Mouse (Mus musculus) right cerebral cortex, postnatal 14 days (tissue): ENCODE measurements around the gene Insm1.

ENCODE experiments used
- DNase-seq: peaks from one replicate; pipeline ENCODE4 v3.0.0; 2022

Insm1 gene

DNA sequence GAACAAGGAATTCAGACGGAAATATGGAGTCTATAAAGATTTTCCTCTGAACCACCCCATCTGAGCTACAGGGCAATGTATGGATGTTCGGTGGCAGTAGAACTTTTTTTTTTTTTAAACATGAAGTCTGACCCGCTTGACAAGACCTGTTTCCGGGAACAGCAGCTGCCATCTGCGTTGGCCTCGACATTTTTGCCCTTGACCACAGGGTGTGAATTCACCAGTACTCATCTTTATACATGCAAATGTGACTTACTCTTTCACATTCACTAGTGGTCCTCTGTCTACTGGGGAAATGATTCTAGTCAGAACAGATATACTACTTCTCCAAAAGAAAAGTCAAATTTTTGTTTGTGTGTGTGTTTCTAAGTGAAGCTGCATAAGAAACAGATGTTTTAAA, 4.1 kb downstream of the Insm1 start:
- DNase-seq: no peak

DNA sequence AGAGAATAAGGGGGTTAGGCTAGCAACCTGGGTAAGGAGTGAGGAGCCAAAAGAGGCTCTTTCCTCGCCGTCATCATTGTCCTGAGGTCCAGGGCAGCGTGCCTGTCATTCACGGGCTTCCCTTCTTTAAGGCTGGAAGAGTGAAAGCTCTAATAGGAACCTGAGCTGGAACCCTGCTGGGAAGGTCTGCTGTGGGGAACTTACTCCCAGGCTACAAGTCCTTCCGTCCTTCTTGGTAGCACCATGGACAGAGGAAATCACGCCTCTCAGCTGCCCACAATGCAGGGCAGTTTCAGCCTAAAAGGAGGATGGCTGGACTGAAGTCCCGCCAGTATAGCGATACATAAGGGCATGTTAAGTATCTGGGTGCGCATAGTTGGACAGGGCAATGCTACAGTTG, 4.8 kb downstream of the Insm1 start:
- DNase-seq: no peak

DNA sequence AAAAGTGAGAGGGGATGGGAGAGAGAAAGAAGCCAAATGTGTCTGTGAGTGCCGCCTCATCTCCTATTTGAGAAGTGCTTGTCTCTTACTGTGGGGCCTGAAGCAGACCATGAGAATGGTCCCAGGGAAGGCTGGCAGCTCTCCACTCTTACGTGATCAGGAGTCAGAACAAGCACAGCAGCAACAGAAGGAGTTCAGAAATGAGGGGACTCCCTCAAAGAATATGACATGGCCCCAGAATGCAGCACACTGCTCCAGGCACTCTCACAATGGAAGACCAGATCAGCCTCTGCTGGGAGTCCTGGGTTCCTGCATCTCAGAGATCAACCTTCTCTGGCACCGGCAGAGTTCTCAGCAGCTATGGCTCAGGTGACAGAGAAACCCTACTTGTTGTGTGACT, 5.9 kb downstream of the Insm1 start:
- DNase-seq: no peak

DNA sequence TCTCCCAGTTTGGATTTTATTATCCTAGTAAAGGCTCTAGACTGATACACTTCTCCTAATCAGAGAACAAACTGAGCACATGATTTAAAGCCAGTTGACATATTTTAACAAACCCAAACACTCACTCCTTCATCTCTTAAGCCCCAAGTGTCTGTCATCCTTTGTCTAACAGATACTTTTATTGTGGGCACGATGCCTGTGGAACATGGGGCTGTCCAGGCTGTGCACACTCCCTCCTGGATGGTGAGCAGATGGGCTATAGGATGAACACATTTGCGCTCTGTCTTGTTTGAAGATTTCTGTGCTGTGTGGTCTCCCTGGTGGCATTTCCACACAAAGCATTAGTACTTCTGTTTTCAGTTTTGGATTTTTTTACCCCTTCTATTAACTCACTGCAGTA, 6.7 kb downstream of the Insm1 start:
- DNase-seq: no peak

DNA sequence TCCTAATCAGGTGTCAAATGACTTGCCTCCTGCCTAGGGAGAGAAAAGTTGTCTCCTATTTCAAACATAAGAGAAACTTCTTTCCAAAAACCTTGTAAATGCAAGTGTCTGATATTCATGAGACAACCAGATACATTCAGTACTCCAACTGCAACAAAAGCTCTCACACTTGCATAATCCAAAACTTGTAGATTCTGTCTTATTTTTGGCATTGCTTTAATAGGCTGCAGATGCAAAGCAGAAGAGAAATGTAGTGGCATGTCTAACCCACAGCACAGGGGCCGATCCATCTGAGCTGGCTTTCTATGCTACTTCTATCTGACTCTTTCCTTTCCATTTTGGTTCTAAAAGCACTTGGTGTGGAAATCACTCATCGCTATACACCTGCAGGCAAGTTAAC, 9.8 kb downstream of the Insm1 start:
- DNase-seq: no peak

DNA sequence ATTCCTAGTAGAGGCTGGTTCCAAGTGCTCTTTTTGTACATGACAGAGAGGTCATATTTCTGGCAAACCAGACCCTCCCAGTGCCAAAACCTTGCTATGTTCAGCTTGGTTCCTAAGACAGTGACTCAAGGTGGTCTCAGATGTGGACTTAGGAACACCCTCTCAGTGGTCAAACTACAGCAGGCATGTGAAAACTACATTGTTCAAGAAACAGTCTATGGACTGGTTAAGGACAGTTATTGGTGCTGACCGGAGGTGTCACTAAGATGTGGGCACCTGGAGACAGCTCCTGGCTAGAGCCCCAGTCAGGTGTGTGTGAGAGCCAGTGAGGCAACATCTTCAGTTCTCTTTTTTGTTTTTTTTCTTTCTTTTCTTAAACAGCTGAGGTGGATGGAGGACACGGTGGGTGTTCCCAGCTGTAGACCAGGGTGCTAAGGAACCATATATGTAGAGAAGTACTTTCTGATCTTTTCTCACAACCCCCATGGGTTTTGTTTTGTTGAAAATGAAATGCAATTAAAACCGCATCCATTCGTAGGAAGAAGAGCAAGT, 17.6 kb downstream of the Insm1 start:
- no peak for DNase-seq

GRCm38 (mm10) chr2:146244049-146244448, 22.3 kb downstream of the Insm1 start:
- no peak for DNase-seq

- DNase-seq: no peak
These were observed 23.7 kb downstream of the Insm1 start for GRCm38 (mm10) chr2:146245401-146245800.

DNA sequence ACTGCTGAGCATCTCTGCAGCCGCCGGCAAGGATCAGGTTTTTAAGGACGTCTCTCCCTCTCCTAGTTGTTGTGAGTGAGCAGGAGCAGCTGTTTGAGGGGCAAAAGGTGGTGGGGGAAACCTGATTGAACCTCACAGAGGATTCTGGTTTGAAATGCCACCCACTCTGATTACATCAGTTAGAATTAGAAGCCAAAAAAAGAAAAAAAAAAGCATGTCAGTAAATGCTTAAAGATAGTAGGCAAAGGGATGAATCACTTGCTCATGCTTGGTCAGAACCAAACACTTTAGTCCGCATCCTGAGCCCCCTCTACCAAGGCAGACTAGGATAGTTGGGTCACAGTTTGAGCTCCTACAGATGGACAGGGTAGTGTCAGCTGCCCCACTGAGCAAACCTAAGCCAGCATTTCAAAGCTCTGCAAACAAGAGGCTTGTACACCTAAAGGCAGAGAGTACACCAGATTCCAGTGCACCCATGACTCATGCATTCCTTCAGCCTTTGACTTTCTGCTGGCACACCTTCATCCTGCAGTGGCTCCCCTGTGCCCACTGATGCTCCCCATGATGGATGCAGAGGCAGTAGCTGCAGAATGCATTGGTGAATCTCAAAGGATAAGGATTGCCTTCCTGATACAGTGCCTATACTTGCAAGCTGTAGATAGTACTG, 24.8 kb downstream of the Insm1 start:
- DNase-seq: no peak

DNA sequence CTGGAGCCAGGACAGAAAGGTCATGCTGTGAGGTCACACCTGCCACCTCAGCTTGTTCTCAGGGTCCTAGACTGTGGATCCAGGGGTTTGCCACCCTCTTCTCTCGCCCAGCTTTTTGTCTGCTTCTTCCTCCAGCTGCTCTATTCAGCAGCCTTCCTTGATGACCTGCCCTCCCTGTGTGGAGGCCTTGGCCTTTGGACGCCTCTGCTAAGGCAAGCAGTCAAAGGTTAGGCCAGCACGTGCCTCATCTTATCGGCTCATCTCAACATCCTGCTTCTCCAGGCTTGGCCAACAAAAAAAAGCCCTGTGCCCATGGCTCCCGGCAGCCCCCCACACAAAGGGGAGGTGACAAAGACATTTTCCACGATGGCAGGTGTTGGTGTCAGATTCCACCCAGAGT, 25.9 kb downstream of the Insm1 start:
- DNase-seq: no peak

DNA sequence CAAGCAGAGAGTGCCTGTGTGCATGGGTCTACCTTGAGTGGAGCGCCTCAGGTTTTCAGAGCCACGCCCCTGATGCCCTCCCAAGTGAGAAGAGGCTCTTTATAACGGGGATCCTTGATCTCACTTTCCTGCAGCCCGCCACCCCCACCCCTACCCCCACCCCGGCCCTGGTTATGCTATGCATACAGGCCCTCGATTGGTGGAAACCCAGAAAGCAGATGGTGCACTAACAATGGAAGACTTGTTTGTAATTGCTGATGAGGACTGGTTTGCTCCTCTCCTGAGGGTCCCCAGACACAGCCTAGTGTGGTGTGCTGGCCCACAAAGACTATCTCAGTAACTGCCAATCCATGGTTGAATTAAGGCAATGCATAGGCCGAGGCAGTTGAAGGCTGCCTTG, 27.3 kb downstream of the Insm1 start:
- DNase-seq: no peak

DNA sequence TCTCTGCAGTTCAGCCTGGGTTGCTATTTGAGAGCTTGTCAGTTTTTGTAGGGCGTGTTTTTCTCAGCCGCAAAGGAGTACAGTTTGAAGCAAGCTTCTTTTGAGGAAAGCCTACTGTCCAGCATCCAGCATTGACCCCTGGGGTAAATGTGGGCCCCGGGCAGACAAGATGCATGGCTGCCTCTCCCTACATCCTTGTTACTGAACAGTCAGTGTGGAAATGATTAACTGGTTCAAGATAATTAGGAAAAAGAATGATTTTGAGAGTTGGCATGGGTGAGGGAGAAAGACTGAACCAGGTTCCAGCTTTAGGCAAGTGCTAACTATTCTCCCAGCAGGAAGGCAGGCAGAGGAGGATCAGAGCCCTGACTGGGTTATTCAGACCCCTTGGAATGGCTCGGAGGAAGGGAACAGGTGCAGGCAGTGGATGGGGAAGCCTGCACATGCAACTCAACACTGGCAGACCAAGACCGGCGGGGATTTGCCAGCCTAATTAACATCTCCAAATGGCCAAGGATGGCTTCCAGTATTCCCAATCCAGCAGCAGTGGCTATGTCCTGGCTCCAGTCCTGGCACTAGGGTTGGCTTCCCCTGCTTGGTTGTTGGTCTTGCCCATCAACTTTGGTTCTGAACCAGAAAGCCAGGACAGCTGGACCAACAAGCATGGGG, 28.6 kb downstream of the Insm1 start:
- DNase-seq: no peak

- no peak for DNase-seq
These were observed 32.7 kb downstream of the Insm1 start for GRCm38 (mm10) chr2:146254387-146254786.

GRCm38 (mm10) chr2:146255636-146256035, 33.9 kb downstream of the Insm1 start:
- DNase-seq: no peak

GRCm38 (mm10) chr2:146256321-146256875, 34.7 kb downstream of the Insm1 start:
- DNase-seq: no peak

DNA sequence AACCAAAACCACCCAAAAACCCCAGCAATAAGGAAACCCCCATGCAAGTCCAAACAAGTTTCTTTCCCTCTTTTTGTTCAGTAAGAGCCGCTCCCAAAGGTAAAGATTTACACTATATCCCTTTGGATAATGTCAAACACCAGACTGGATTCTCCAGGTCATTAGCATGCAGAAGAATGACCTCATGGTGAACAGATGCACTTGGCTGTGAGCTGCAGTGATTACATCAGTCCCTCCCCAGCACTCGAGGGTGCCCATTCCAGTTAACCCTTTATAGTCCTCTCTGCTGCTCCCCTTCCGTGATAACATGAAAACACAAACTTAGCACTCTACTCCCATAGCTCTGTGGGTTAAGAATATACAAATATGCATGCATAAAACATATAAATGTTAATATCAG, 35.3 kb downstream of the Insm1 start:
- no peak for DNase-seq

GRCm38 (mm10) chr2:146257609-146258008, 35.9 kb downstream of the Insm1 start:
- no peak for DNase-seq

GRCm38 (mm10) chr2:146258736-146259469, 37.2 kb downstream of the Insm1 start:
- no peak for DNase-seq

- DNase-seq: no peak
These were observed 38.3 kb downstream of the Insm1 start for GRCm38 (mm10) chr2:146259787-146260560.

DNA sequence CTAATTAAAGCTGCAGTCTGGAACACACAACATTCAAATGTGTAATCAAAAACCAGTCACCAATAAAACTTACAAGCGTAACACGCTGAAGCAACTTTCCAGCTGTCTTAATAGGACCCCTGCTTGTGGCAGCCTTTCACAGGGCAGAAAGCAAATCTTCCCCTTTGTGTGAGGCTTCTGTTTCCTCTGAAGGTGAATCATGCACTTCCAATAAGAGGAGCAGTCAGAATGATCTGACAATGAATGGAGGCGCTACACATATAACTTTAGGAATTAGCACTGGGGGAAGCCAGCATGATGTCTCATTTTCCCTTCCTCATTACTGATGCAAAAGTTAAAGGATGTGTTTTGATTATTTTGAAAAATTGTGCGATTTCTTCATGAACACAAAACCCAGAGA, 39.4 kb downstream of the Insm1 start:
- DNase-seq: no peak

- no peak for DNase-seq
These were observed 40.5 kb downstream of the Insm1 start for GRCm38 (mm10) chr2:146262215-146262614.

DNA sequence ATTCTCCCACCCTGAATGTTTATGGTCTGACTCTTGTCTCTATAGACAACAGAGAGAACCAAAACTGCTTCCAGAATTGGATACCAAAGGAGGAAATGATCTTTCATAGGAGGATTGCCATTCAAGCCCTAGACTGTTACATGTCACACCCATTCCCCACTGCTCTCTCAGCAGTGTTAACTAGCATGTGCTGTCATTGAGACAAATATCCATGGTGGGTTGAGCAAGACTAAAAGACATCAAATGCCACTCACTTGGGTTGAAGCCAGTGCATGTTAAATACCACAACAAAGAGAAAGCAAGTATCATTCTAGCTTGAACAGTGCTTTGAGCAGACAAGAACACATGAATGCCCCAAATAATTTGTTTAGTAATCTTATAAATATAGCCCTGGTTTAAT, 41.2 kb downstream of the Insm1 start:
- no peak for DNase-seq

DNA sequence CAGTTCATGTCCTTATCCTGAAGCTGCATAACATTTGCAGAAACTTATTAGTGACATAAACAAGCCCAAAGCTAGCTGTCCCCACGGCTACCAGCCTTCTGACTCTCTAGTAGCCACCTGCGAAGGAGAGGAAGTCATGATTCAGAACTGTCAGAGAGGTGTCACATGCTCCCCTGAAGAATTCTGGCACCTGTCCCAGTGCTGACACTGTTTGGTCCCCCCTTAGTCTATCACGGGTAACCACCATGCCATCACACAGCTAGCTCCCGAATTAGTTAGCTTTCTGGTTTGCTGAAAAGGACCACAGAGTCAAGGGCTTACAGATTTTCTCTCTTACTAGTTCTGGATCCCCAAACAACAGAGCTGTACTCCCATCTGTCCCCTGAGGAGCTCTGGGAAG, 43.3 kb downstream of the Insm1 start:
- DNase-seq: no peak
